Mouse (Mus musculus) bone marrow, adult 2 months (tissue): ENCODE data around the gene Hoxd3.

Source experiments
- CTCF ChIP-seq: fragments of 200-500 bp; IDR thresholded peaks from 2 replicates; pipeline ENCODE4 v1.5.1; 2011; ENCODE audit warnings: low read length, control low read depth; ENCODE audit not compliant: control insufficient read depth, insufficient read depth
- POLR2A ChIP-seq: fragments of 200-500 bp; IDR thresholded peaks from 2 replicates; pipeline ENCODE4 v1.6.1; 2011; ENCODE audit warnings: low read depth, mild to moderate bottlenecking, control low read depth, low read length, borderline replicate concordance; ENCODE audit not compliant: control insufficient read depth

- no peak for TF ChIP-seq CTCF
- TF ChIP-seq POLR2A: no peak
Observed at GRCm38 (mm10) chr2:74753711-74754110, 42.0 kb downstream of the Hoxd3 start.
